Mouse (Mus musculus) kidney, adult 2 months (tissue): Measurements from ENCODE around the gene Rp9.

Experiments
- CTCF ChIP-seq: fragments of 200-500 bp; conservative IDR thresholded peaks from 2 replicates; pipeline ENCODE4 v1.5.1; 2011; ENCODE audit warnings: low read depth, mild to moderate bottlenecking, control low read depth, low read length, moderate library complexity, mixed read lengths; ENCODE audit not compliant: insufficient read depth, insufficient read length
- POLR2A ChIP-seq: fragments of 200-500 bp; IDR thresholded peaks from one replicate; pipeline ENCODE4 v1.6.1; 2011; ENCODE audit warnings: low read depth, low read length, control low read depth

- TF ChIP-seq POLR2A (peak; percentile 96), CTCF (no peak)
Observed at GRCm38 (mm10) chr9:22389021-22389476, 80.5 kb downstream of the Rp9 start, which contains the start of gene Anln.
